Mouse (Mus musculus) left cerebral cortex, adult 18-20 months (tissue): Measurements from ENCODE around the gene Vcl. TPM values are rescaled to one million over a fixed set of nuclear protein-coding genes. Genes with fewer than 3 reads are reported as not detected.

Experiments used
- DNase-seq, 2 experiments: peaks; one replicate each; pipeline ENCODE4 v3.0.0; 2021 to 2022; ENCODE audit warnings: low spot score in 2 of 2, mixed read lengths in 1 of 2
- total RNA-seq, 2 experiments: library from RNA; stranded (reverse); gene quantifications; 2 replicates each; pipeline ENCODE4 v1.2.3; 2021

Gene Vcl
- total RNA-seq, 2 experiments from 2014 or later, result 21.7 to 26.0 TPM

- no peak for DNase-seq
Observed at GRCm38 (mm10) chr14:21062766-21063513, 133.7 kb downstream of the Vcl start.

- DNase-seq, result no peak
Observed at GRCm38 (mm10) chr14:21064321-21064720, 135.1 kb downstream of the Vcl start.

- DNase-seq, result no peak
Observed at GRCm38 (mm10) chr14:21065490-21066162, 136.4 kb downstream of the Vcl start.

GRCm38 (mm10) chr14:21069594-21069993 lies 140.4 kb downstream of the Vcl start:
- DNase-seq, result no peak

GRCm38 (mm10) chr14:21073981-21074380 lies 144.8 kb downstream of the Vcl start:
- no peak for DNase-seq

GRCm38 (mm10) chr14:21074398-21075320 lies 145.5 kb downstream of the Vcl start:
- DNase-seq, result no peak

GRCm38 (mm10) chr14:21075751-21076500 lies 146.7 kb downstream of the Vcl start:
- peak; percentile 77 to 89 for DNase-seq

GRCm38 (mm10) chr14:21076501-21077194 lies 147.4 kb downstream of the Vcl start:
- DNase-seq, result no peak

GRCm38 (mm10) chr14:21077939-21078338 lies 148.7 kb downstream of the Vcl start:
- DNase-seq, result no peak

- no peak for DNase-seq
Observed at GRCm38 (mm10) chr14:21078511-21078910, 149.3 kb downstream of the Vcl start.

- no peak for DNase-seq
Observed at GRCm38 (mm10) chr14:21082823-21083222, 153.6 kb downstream of the Vcl start.

Other genes starting within 250 kb of the Vcl start
- 10 to 100 TPM; 17.2 to 18.0 TPM for gene Fut11, start 234.4 kb upstream of the Vcl start, total RNA-seq
- gene Chchd1, start 226.4 kb upstream of the Vcl start, total RNA-seq, result 10 to 100 TPM; 47.0 to 55.4 TPM
- 100 to 1,000 TPM; 151 to 155 TPM for gene Zswim8, start 221.8 kb upstream of the Vcl start, total RNA-seq
- gene Ndst2, start 194.8 kb upstream of the Vcl start, total RNA-seq, result 10 to 100 TPM; 16.4 to 16.8 TPM
- gene Camk2g, start 135.3 kb upstream of the Vcl start, total RNA-seq, result 100 to 1,000 TPM; 315 to 361 TPM
- gene Plau, start 92.7 kb upstream of the Vcl start, total RNA-seq, result 1 to 10 TPM; 7.7 to 8.2 TPM
- gene Ap3m1, start 123.1 kb downstream of the Vcl start, total RNA-seq, result 10 to 100 TPM; 64.8 to 67.4 TPM
- gene Adk, start 123.2 kb downstream of the Vcl start, total RNA-seq, result 10 to 100 TPM; 65.1 to 77.9 TPM